Mouse (Mus musculus) left cerebral cortex, adult 6 months (tissue): ENCODE results near the gene Fut1. TPM values are rescaled to one million over a fixed set of nuclear protein-coding genes. Genes with fewer than 3 reads are reported as not detected.

Source experiments
- long read RNA-seq, 2 experiments: library from polyadenylated mRNA; unstranded; transcript quantifications; one replicate each; pipeline ENCODE4 v2.0.0; 2019 to 2020
- polyA plus RNA-seq: library from polyadenylated mRNA; unstranded; fragments of <200 nt; fragmentation: Nextera tagmentation; gene quantifications from 2 replicates; pipeline ENCODE4 v1.2.3, GENCODE M21; 2021

Gene Fut1
- polyA plus RNA-seq = 0.06 and 0.07 TPM in 2 replicates
- long read RNA-seq, experiment 1 = 0 reads
- long read RNA-seq, experiment 2 = 0 reads

DNA sequence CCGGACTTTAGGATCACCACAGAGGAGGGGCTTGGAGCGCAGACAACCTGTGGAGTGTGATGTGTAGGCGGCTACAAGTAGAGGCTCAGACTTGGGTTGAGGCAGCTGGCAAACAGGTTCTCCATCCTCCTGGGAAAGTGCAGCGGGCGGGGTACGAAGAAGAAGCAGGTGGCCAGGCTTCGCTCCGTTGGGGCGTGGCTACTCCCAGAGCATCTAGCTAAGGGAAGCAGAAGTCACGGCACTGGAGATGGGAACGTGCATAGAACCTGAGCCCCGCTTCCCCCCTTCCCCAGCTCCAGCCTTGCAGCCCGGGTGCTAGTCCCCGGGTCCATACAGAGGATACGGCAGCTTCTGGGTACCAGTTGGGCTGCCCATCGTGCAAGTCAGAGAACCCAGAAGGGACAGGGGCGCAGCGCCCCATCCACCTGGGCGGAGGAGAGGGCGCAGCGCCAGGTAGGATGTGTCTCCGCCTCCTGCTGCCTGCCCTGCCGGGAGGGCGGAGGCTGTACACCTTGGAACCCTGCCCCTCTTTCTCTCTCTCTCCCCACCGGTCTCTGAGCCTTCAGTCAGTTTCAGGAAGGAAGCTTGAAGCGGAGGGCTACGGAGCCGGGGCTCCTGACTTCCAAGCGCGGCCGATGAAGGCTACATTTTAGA lies at the start of gene Fut1:
TSS of gene Fut1 (plus strand) at position 248 of the 654 bp plus-strand sequence.

DNA sequence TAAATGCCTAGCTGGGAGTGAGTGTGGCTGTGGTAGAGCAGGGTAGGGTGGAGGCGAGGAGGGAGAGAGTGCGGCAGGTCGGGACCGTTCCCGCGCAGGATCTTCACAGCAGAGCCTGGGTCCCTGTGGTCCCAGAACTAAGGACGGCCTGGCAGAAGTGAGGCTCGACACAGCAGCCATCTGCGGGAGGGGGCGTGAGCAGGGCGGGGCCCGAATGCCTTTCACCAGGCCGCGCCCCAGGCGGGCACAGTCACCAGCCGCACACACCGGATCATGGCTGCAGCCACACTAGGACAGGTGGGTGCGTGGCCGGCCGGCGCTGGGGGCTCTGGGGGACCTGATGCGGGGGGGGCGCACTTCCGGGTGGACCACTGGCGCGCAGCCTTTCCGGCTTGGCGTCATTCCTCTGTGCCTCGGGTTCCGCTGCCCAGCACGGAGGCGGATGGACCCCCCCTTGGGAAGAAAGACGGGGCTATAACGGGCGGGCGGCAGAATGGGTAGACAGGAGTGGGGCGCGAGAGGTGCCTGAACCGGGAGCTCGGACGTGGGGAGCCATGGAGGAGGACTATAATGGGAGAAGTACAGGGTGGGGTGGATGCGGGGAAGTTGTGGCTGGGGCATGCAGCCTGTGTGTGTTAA lies 46.9 kb upstream of the Fut1 start, which contains the start of gene Bcat2:
TSS of gene Bcat2 (plus strand) at position 51 of the 639 bp plus-strand sequence.

DNA sequence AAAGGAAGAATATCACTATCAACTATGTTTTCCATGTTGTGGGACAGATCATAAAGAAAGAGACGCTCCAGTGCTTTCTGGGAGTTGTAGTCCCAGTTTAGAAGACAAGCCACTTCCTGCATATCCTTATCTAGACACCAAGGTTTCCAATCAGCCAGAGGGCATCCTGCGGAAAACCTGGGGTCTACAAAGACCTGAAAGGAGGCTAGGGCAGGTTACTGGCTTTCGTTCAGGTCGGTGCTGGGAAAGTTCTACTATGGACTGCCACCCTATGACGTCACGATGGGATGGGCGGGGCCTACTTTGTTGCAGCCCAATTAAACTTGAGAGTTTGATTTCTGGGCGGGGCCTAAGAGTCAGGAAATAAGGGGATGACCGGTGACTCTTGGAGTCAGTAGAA lies 4.4 kb downstream of the Fut1 start, which contains the start of gene Izumo1:
TSS of gene Izumo1 (plus strand) at position 369 of the 400 bp plus-strand sequence.

DNA sequence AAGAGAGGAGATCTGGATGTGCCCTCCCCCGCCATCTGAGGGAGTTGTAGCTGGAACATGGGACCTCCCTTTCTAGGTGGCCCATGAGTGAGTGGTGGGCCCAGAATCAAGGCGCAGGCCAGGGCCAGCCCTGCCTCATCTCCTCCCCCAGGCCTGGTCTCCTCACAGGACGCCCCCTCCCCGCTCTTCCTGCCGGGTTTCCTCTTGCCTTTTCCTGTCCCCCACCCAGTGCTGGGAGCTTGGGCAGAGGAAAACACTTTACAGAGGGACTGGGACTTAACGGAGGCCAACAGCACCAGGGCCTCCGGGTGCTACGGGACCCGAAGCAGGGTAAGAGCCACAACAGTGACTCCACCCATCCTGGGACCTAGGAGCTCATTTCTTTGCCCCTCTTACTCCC lies 10.2 kb downstream of the Fut1 start, which contains the start of gene Rasip1:
TSS of gene Rasip1 (plus strand) at position 228 of the 400 bp plus-strand sequence.

DNA sequence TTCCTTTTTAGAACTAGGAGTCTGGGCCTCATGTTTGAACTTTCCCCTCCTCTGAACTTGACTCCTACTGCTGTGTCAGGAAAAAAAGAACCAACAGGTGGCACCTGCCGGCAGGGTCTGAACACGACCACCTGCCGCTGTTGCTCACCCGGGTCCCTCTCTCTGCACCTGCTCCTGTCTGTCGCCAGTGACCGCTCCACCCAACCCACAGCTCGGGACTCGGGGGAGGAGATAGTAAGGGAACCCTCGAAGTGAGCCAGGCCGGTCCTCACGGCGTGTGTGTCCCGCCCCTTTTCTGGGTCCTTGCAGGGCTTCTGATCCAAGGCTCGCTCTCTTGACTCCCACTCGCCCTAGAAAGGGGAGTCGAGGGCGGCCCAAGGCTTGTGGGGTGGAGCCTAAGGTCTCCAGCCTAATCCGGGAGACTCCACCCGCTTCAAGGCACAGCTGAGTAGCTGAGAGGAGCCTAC lies 22.5 kb downstream of the Fut1 start, which contains the start of gene Mamstr:
TSS of gene Mamstr (plus strand) at position 417 of the 467 bp plus-strand sequence.

DNA sequence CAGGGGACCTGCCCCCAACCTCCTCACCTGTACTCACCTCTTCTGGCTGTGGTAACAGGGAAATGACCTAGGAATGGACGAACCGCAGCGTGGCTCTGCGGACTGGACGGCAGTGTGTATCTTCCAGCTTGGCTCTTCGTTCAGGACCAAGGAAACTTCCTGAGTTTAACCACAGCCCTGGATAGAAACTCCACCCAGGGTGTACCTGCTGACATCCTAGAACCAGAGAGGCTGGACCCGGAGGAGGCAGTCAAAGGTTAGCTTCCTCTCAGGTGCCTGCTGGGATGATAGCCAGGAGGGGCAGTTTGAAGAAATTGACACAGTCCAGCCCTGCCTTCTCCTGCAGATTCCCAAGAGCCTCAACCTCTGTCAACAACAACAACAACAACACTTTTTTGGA lies 49.1 kb downstream of the Fut1 start, which contains the start of gene Fut2:
TSS of gene Fut2 (minus strand) at position 234 of the 400 bp plus-strand sequence.

Other genes starting within 250 kb of the Fut1 start
- 270 and 272 TPM in 2 replicates for gene Lin7b, start 246.7 kb upstream of the Fut1 start, polyA plus RNA-seq
- gene Snrnp70, start 221.5 kb upstream of the Fut1 start, polyA plus RNA-seq = 34.4 and 37.7 TPM in 2 replicates
- not detected in 2 replicates for gene Kcna7, start 211.6 kb upstream of the Fut1 start, polyA plus RNA-seq
- 0.10 TPM in 1 of 2 replicates, not detected in the other for gene Ntf5, start 203.6 kb upstream of the Fut1 start, polyA plus RNA-seq
- 0.19 TPM in 1 of 2 replicates, not detected in the other for gene Lhb, start 196.5 kb upstream of the Fut1 start, polyA plus RNA-seq
- gene Gys1, start 182.4 kb upstream of the Fut1 start, polyA plus RNA-seq = 8.9 and 9.1 TPM in 2 replicates
- 34.4 and 45.9 TPM in 2 replicates for gene Ruvbl2, start 179.2 kb upstream of the Fut1 start, polyA plus RNA-seq
- gene Ftl1, start 157.4 kb upstream of the Fut1 start, polyA plus RNA-seq = 1,322 and 1,591 TPM in 2 replicates
- gene Bax, start 150.4 kb upstream of the Fut1 start, polyA plus RNA-seq = 94.9 and 121 TPM in 2 replicates
- gene Tulp2, start 135.4 kb upstream of the Fut1 start, polyA plus RNA-seq = 0.08 and 0.17 TPM in 2 replicates
- not detected in 2 replicates for gene Gm45808, start 130.5 kb upstream of the Fut1 start, polyA plus RNA-seq
- 3.8 TPM in 2 replicates for gene Dhdh, start 128.5 kb upstream of the Fut1 start, polyA plus RNA-seq
- 48.4 and 64.7 TPM in 2 replicates for gene Nucb1, start 106.9 kb upstream of the Fut1 start, polyA plus RNA-seq
- gene Ppp1r15a, start 91.0 kb upstream of the Fut1 start, polyA plus RNA-seq = 18.3 and 18.8 TPM in 2 replicates
- gene Plekha4, start 91.0 kb upstream of the Fut1 start, polyA plus RNA-seq = 3.8 and 7.2 TPM in 2 replicates
- gene Hsd17b14, start 62.4 kb upstream of the Fut1 start, polyA plus RNA-seq = 0.36 and 0.38 TPM in 2 replicates
- gene Bcat2, start 47.1 kb upstream of the Fut1 start, polyA plus RNA-seq = 6.9 and 8.4 TPM in 2 replicates
- gene Fgf21, start 1.8 kb upstream of the Fut1 start, polyA plus RNA-seq = 0.22 and 0.24 TPM in 2 replicates
- gene Izumo1, start 4.5 kb downstream of the Fut1 start, polyA plus RNA-seq = not detected in 2 replicates
- gene Rasip1, start 10.2 kb downstream of the Fut1 start, polyA plus RNA-seq = 1.8 and 2.5 TPM in 2 replicates
- 0.89 and 2.4 TPM in 2 replicates for gene Mamstr, start 22.7 kb downstream of the Fut1 start, polyA plus RNA-seq
- gene Fut2, start 49.1 kb downstream of the Fut1 start, polyA plus RNA-seq = 0.06 and 0.09 TPM in 2 replicates
- 6.5 and 9.8 TPM in 2 replicates for gene Ntn5, start 66.7 kb downstream of the Fut1 start, polyA plus RNA-seq
- gene Sec1, start 77.1 kb downstream of the Fut1 start, polyA plus RNA-seq = 0.26 and 0.38 TPM in 2 replicates
- 74.9 and 93.1 TPM in 2 replicates for gene Car11, start 82.6 kb downstream of the Fut1 start, polyA plus RNA-seq
- 30.2 and 130 TPM in 2 replicates for gene Dbp, start 87.8 kb downstream of the Fut1 start, polyA plus RNA-seq
- gene Rpl18, start 98.2 kb downstream of the Fut1 start, polyA plus RNA-seq = 335 and 337 TPM in 2 replicates
- 4.9 and 10.6 TPM in 2 replicates for gene Sphk2, start 100.7 kb downstream of the Fut1 start, polyA plus RNA-seq
- gene Fam83e, start 103.9 kb downstream of the Fut1 start, polyA plus RNA-seq = 0.08 and 0.22 TPM in 2 replicates
- not detected in 2 replicates for gene Spaca4, start 108.5 kb downstream of the Fut1 start, polyA plus RNA-seq
- 3.9 and 10.6 TPM in 2 replicates for gene Lmtk3, start 166.4 kb downstream of the Fut1 start, polyA plus RNA-seq
- gene Sult2b1, start 167.4 kb downstream of the Fut1 start, polyA plus RNA-seq = 22.5 and 23.3 TPM in 2 replicates
- gene Cyth2, start 197.3 kb downstream of the Fut1 start, polyA plus RNA-seq = 173 and 183 TPM in 2 replicates
- gene Kcnj14, start 207.5 kb downstream of the Fut1 start, polyA plus RNA-seq = 2.0 and 2.3 TPM in 2 replicates
- 16.1 and 22.0 TPM in 2 replicates for gene Grwd1, start 213.7 kb downstream of the Fut1 start, polyA plus RNA-seq